Mouse (Mus musculus) neural tube, embryonic 12.5 days (tissue): ENCODE measurements around the gene Fads1. TPM values are rescaled to one million over a fixed set of nuclear protein-coding genes. Genes with fewer than 3 reads are reported as not detected.
A peak's percentile ranks its signal among the peaks of the same experiment; 100 is the strongest.
"Not testable (repeated sequence)": the region's sequence is repeated elsewhere in the genome, so short reads cannot be mapped to it uniquely, and the experiment has no call there.

Experiments used
- ATAC-seq: fragments of 200-750 bp; cut with Nextera tagmentation; 2 replicates; pipeline ENCODE4 v1.8.0; 2017; ENCODE audit warnings: low read depth, mild to moderate bottlenecking, moderate TSS enrichment, moderate library complexity; ENCODE audit not compliant: low FRiP score
- H3K27ac ChIP-seq: fragments of 300-500 bp; sonication (generic); 2 replicates; pipeline ENCODE4 v1.5.1; 2016
- H3K27me3 ChIP-seq: fragments of 300-500 bp; sonication (generic); replicated peaks from 2 replicates; pipeline ENCODE4 v1.6.1; 2016; ENCODE audit warnings: mild to moderate bottlenecking
- H3K36me3 ChIP-seq: fragments of 300-500 bp; sonication (generic); 2 replicates; pipeline ENCODE4 v1.6.1; 2016; ENCODE audit warnings: mild to moderate bottlenecking
- H3K4me1 ChIP-seq: fragments of 300-500 bp; sonication (generic); 2 replicates; pipeline ENCODE4 v1.6.1; 2016
- H3K4me2 ChIP-seq: fragments of 300-500 bp; sonication (generic); replicated peaks from 2 replicates; pipeline ENCODE4 v1.6.1; 2016; ENCODE audit warnings: mild to moderate bottlenecking
- H3K4me3 ChIP-seq: fragments of 300-500 bp; sonication (generic); 2 replicates; pipeline ENCODE4 v1.5.1; 2016
- H3K9ac ChIP-seq: fragments of 300-500 bp; sonication (generic); 2 replicates; pipeline ENCODE4 v1.6.1; 2016; ENCODE audit warnings: mild to moderate bottlenecking
- H3K9me3 ChIP-seq: fragments of 300-500 bp; sonication (generic); 2 replicates; pipeline ENCODE4 v1.6.1; 2016; ENCODE audit warnings: mild to moderate bottlenecking
- WGBS: fragments of 180-500 bp; shearing (Covaris S2); methylation state at CpG from one replicate; pipeline ENCODE4 v1.1.7; 2016; 5-methylcytosine and 5-hydroxymethylcytosine counted together
- polyA plus RNA-seq: library from polyadenylated mRNA; unstranded; fragments of >200 nt; fragmentation: Nextera tagmentation; extraction: Ambion mirVana; gene quantifications from 2 replicates; pipeline ENCODE4 v1.2.1, GENCODE M21; 2016

The Fads1 gene
- polyA plus RNA-seq, 1 experiment from 2014 or later: 167 TPM

DNA sequence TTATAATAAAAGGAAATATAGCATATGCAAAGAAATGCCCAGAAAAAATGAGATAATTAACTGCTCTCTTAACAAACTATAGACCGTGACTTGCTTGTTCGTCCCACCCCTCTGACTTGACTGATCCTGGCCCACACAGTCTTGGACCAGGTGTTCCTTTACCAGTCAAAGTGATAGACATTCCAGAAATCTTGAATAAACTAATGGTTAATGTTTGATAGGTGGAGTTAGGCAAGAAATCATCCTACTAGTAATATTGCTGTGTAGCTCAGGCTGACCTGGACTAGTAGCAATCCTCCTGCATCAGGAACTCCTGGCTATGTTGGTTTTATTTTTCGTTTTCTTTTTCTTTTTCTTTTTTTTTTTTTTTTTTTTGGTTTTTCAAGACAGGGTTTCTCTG, 14.2 kb upstream of the Fads1 start:
- no peaks in the 10 kb centered on the region for H3K36me3 ChIP-seq
- H3K4me3 ChIP-seq: no peak overlapping the region
- no peak for ATAC-seq
- WGBS: 92% methylated on average over 3 of the region's 3 CpGs
- no peak overlapping the region for H3K9ac ChIP-seq
- no peaks in the 10 kb centered on the region for H3K4me1 ChIP-seq
- no peak overlapping the region for H3K4me2 ChIP-seq
- no peaks in the 10 kb centered on the region for H3K27me3 ChIP-seq
- no peaks in the 10 kb centered on the region for H3K9me3 ChIP-seq
- H3K27ac ChIP-seq: no peak overlapping the region

DNA sequence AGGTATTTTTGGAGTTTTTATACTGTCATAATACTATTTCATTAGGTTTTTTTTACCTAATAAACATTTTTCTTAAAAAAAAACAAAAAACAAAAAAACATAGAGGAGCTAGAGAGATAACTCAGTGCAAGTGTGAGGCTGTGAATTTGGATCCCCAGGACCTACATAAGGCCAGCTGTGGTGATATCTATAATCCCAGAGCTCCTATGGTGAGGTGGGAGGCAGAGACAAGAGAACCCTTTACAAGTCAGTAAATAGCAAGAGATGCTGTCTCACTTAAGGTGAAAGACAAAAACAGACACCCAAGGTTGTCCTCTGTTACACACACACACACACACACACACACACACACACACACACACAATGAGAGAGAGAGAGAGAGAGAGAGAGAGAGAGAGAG, 13.5 kb upstream of the Fads1 start:
- ATAC-seq: no peak
- Histone ChIP-seq H3K4me1 (no peaks in the 10 kb centered on the region), H3K27ac (no peak overlapping the region), H3K4me3 (no peak overlapping the region), H3K4me2 (no peak overlapping the region), H3K9ac (no peak overlapping the region), H3K36me3 (no peaks in the 10 kb centered on the region), H3K27me3 (no peaks in the 10 kb centered on the region), H3K9me3 (no peaks in the 10 kb centered on the region)

DNA sequence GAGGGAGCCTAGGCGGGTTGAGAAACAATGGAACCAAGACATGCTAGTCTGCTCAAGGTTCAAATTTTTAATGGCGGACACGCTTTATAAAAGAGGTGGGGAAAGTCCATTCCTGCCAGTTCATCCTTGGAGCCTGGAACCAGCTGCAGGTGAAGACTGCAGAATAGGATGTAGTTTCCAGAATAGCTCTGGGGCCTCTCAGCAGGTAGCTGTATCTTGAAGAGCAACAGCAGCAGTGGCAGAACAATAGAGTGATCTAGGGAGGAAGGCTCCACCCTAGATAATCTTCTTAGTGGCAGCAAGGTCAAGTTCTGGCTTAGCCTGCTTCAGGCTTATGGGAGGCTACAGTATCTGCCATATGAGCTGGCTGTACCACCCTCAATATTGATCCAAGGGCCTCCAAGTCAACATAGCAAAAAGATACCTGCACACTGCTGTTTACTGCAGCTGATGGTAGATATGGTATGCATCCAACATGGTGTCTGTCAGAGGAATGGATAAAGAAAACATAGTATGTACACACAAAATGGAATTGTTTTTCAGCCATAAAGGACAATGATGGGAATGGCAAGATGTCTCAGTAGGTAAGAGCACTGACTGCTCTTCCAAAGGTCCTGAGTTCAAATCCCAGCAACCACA, 12.9 kb upstream of the Fads1 start:
- not testable (repeated sequence) for H3K27me3 ChIP-seq, H3K9me3 ChIP-seq, H3K9ac ChIP-seq, H3K4me2 ChIP-seq, H3K27ac ChIP-seq, H3K36me3 ChIP-seq, H3K4me3 ChIP-seq, ATAC-seq, H3K4me1 ChIP-seq
- 91% methylated on average over 3 of the region's 3 CpGs for WGBS

DNA sequence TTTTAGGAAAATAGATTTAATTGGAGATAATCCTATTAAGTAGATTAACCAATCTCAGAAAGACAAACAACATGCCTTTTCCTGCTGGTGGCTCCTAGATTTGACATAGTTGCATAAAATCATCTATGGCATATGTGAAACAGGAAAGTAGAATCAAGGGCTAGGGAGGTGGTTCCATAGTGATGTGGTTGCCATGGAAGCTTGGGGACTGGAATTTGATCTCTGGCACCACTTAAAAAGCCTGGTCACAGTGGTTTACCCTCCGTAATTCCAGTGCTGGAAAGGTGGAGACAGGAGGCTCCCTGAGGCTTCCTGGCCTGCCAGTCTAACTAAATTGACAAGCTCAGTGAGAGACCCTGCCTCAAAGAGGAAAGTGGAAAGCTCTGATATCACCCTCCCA, 12.2 kb upstream of the Fads1 start:
- no peak overlapping the region for H3K9ac ChIP-seq
- H3K4me3 ChIP-seq: no peak overlapping the region
- H3K4me2 ChIP-seq: no peak overlapping the region
- no peaks in the 10 kb centered on the region for H3K9me3 ChIP-seq
- 26% methylated on average over 1 of the region's 1 CpGs for WGBS
- no peaks in the 10 kb centered on the region for H3K27me3 ChIP-seq
- ATAC-seq: no peak
- no peak overlapping the region for H3K27ac ChIP-seq
- no peaks in the 10 kb centered on the region for H3K36me3 ChIP-seq
- no peaks in the 10 kb centered on the region for H3K4me1 ChIP-seq

DNA sequence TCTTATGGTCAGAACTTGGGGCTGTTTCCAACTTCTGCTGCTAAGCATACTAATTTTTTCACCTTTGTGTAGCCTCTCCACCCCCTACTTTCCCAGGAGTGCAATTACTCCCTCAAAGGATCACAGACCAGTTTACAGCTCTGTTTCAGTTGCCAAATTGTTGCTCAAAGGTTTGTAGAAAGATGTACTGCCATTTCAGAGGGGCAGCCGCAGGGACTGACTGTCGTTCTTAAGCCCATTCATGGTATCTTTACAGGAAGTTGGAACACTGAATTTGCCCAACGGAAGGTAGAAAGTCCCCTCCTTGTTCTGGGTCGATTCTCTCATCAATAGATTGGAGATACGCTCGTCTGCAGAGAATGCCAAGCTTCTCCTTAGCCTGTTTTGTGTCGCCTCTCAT, 11.3 kb upstream of the Fads1 start:
- H3K9me3 ChIP-seq: no peaks in the 10 kb centered on the region
- no peaks in the 10 kb centered on the region for H3K4me1 ChIP-seq
- WGBS: 63% methylated on average over 7 of the region's 7 CpGs
- H3K4me2 ChIP-seq: no peak overlapping the region
- ATAC-seq: no peak
- no peaks in the 10 kb centered on the region for H3K36me3 ChIP-seq
- H3K27me3 ChIP-seq: no peaks in the 10 kb centered on the region
- no peak overlapping the region for H3K27ac ChIP-seq
- H3K9ac ChIP-seq: no peak overlapping the region
- no peak overlapping the region for H3K4me3 ChIP-seq

DNA sequence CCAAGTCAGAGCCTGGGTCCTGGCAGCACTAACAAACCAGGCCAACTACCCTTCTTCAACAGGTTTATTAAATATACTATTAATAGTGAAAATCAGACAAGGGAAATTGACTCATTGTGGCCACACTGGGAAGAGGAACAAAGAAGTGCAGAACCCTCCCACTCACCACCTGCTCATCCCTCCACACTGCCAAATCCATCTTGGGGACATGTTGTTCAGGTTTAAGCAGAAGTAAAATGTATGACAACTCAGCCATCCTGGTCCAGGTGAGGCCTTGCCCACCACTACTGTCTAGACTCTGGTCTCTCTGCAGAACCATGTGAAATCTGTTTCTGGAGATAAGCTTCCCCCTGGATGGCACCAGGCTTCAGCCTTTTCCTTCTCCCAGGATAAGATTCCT, 10.8 kb upstream of the Fads1 start:
- no peak overlapping the region for H3K27ac ChIP-seq
- H3K9ac ChIP-seq: no peak overlapping the region
- H3K36me3 ChIP-seq: no peaks in the 10 kb centered on the region
- no peak overlapping the region for H3K4me3 ChIP-seq
- H3K4me1 ChIP-seq: no peaks in the 10 kb centered on the region
- ATAC-seq: no peak
- no peak overlapping the region for H3K4me2 ChIP-seq
- H3K27me3 ChIP-seq: no peaks in the 10 kb centered on the region
- H3K9me3 ChIP-seq: no peaks in the 10 kb centered on the region

DNA sequence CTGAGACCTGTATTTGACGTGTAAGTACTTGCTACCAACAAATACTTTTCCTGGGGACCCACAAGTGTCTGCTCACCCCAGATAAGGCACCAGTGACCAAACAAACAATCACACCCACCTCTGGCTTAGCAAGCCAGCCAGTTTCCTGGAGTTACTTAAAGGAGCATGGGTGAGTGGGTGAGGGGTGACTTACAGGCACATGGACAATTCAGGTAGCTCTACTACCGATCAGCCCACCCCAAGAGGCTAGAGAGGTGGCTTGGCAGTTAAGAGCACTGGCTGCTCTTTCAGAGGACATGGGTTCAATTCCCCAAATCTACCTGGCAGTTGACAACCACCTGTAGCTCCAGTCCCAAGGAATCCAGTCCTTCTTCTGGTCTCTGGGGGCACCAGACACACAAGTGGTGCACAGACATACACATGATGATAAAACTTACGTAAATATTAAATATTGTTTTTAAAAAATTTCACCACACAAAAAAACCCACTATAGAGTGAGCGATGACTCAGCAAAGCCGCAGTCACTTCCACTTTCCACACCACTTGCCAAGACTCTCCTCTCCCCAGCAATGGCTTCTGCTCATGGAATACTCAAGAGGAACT, 9.5 kb upstream of the Fads1 start:
- no peak overlapping the region for H3K27ac ChIP-seq
- WGBS: 89% methylated on average over 5 of the region's 5 CpGs
- no peaks in the 10 kb centered on the region for H3K36me3 ChIP-seq
- no peak for ATAC-seq
- H3K4me2 ChIP-seq: no peak overlapping the region
- H3K9ac ChIP-seq: no peak overlapping the region
- no peaks in the 10 kb centered on the region for H3K4me1 ChIP-seq
- H3K9me3 ChIP-seq: no peaks in the 10 kb centered on the region
- no peaks in the 10 kb centered on the region for H3K27me3 ChIP-seq
- no peak overlapping the region for H3K4me3 ChIP-seq

DNA sequence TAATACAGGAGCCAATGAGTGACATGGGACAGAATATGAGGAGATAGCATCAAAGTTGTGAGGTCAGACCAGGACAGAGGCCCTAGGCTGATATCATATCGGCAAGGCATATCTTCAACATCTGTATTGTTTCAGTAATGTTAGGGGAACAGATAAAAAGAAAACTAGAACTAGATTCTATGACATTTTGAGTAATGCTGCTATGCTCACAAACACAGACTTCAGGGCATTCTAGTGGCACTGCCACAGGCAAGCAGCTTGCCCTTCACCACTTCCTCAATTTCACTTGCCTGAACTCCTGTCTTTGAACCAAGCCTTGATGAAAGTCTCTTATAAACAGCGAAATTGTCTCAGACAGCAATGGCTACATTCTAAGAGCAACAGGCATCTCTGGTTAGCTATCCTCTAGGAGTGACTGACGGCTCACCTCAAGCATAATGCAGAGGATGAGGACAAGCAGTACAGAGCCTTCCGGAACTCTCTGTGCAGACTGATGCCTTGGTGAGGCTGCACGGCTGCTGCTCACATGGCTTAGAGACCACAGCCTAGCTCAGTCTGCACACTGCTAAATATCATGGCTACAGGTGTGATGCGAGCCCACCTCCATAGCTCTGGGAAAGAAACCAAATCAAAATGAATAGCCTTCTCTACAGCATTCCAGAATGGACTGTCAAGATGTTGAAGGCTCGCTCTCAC, 8.7 kb upstream of the Fads1 start:
- H3K9me3 ChIP-seq: no peaks in the 10 kb centered on the region
- 93% methylated on average over 7 of the region's 7 CpGs for WGBS
- no peak overlapping the region for H3K9ac ChIP-seq
- no peak overlapping the region for H3K27ac ChIP-seq
- no peak for ATAC-seq
- no peaks in the 10 kb centered on the region for H3K4me1 ChIP-seq
- H3K27me3 ChIP-seq: no peaks in the 10 kb centered on the region
- no peaks in the 10 kb centered on the region for H3K36me3 ChIP-seq
- H3K4me2 ChIP-seq: no peak overlapping the region
- no peak overlapping the region for H3K4me3 ChIP-seq

DNA sequence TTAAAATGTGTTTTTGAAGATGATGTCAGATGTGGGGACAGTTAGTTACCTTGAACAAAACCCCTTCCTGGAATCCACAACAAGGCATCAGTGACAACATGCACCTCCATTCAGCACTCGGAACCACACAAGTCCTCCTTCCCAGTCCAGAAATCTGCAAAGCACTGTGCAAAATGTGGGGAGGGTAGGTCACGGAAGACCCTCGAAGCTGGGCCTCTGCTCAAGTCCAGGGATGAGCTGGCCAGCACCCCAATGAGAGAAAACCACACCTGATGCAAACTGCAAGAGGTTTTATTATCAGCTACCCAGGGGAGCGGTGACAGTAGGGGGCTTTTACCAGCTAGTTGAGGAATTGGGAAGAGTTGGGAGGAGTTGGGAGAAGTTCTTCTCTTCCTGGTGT, 7.7 kb upstream of the Fads1 start:
- Histone ChIP-seq H3K9me3 (no peaks in the 10 kb centered on the region), H3K9ac (no peak overlapping the region), H3K4me3 (no peak overlapping the region), H3K27me3 (no peaks in the 10 kb centered on the region), H3K4me1 (no peaks in the 10 kb centered on the region), H3K4me2 (no peak overlapping the region), H3K36me3 (no peaks in the 10 kb centered on the region), H3K27ac (no peak overlapping the region)
- 84% methylated on average over 4 of the region's 4 CpGs for WGBS
- no peak for ATAC-seq

DNA sequence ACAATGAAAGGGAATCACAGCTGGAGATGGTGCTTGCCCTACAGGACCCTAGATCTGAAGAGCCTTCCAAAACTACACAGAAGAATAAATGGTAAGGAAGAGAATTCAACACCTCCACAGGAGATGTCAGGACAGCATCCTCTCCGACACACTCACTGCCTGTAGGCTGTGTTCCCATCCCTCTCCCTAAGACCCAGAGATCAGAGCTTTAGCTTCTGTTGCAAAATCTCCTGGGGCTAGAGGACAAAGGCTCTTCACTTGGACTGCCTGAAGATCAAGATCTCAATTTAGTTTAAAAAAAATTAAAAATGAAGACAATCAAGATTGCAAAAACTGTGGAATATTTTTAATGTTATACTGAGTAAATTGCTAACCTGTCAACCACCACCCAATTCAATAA, 6.2 kb upstream of the Fads1 start:
- H3K27ac ChIP-seq: no peak overlapping the region
- no peaks in the 10 kb centered on the region for H3K36me3 ChIP-seq
- H3K27me3 ChIP-seq: no peaks in the 10 kb centered on the region
- no peaks in the 10 kb centered on the region for H3K9me3 ChIP-seq
- H3K4me1 ChIP-seq: no peaks in the 10 kb centered on the region
- no peak overlapping the region for H3K4me3 ChIP-seq
- no peak for ATAC-seq
- no peak overlapping the region for H3K9ac ChIP-seq
- 78% methylated on average over 1 of the region's 1 CpGs for WGBS
- no peak overlapping the region for H3K4me2 ChIP-seq

DNA sequence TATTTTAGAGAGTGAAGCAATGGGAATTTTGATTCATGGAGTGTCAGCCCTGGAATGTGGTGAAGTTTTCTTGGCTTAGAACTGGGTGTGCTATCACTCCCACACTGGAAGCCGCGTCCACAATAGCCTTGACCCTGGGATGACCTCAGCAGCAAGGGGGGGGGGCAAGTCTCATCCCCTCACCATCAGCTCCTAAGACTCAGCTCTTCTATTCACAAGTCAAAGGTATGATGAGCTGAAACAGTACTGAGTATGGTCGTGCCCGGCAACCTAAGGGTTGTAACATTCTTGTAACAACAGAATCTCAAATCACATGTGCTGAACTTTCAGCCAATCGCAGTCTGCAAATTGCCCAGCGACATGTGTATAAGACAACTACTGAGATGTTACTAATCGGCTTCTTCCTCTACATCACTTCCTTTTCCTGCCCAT, 5.7 kb upstream of the Fads1 start:
- 65% methylated on average over 7 of the region's 7 CpGs for WGBS
- no peak overlapping the region for H3K4me2 ChIP-seq
- no peak overlapping the region for H3K9ac ChIP-seq
- no peak overlapping the region for H3K4me3 ChIP-seq
- no peaks in the 10 kb centered on the region for H3K36me3 ChIP-seq
- no peak for ATAC-seq
- H3K27me3 ChIP-seq: no peaks in the 10 kb centered on the region
- no peaks in the 10 kb centered on the region for H3K9me3 ChIP-seq
- H3K27ac ChIP-seq: no peak overlapping the region
- no peaks in the 10 kb centered on the region for H3K4me1 ChIP-seq

DNA sequence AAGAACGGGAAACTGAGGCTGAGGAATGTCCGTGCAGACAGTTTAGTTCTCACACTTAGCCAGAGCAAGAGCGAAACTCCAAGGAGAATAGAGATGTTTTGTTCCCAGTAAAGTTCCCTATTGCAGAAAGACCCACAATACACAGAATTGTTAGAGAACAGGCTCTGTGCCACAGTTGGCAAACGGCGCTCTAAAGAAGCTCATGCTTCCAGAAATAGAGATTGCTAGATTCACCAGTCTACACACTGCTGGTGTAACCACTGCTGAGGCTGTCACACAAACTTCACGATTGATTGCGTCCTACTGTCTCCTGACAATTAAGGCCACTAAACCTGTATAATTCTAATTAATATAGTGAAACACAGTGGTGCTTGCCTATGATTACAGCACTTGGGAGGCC, 1.5 kb upstream of the Fads1 start:
- ATAC-seq: no peak
- Histone ChIP-seq H3K9ac (no peak overlapping the region), H3K27me3 (no peaks in the 10 kb centered on the region), H3K9me3 (no peaks in the 10 kb centered on the region), H3K36me3 (peaks cover 14% of the 10 kb centered on the region), H3K4me1 (peaks cover 22% of the 10 kb centered on the region), H3K27ac (no peak overlapping the region), H3K4me2 (no peak overlapping the region), H3K4me3 (no peak overlapping the region)
- 93% methylated on average over 7 of the region's 7 CpGs for whole genome bisulfite sequencing

DNA sequence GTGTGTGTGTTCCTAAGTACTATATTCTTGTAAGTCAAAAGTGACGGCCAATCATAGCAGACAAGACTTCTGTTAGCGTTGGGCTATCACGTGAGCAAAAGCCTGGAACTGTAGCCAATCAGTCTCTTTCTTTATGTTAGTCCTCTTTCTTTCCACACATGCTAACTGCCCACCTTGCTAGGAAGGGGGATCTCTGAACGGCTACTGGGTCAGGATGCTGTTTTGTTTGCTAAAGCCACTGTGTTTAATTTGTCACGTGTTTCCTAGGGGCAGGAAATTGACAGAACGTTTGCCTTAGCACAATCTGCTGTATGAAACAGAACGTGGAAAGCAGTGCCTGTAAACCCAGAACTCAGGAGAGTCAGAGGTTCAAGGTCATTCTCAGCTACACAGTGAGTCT, 546 bp upstream of the Fads1 start:
- Histone ChIP-seq H3K4me2 (peak overlapping the region; percentile 91), H3K9me3 (no peaks in the 10 kb centered on the region), H3K36me3 (peaks cover 24% of the 10 kb centered on the region), H3K4me3 (peak overlapping the region; percentile 61), H3K4me1 (peaks cover 22% of the 10 kb centered on the region), H3K27ac (no peak overlapping the region), H3K9ac (no peak overlapping the region), H3K27me3 (no peaks in the 10 kb centered on the region)
- 38% methylated on average over 7 of the region's 7 CpGs for WGBS
- no peak for ATAC-seq
